Mouse (Mus musculus): ENCODE measurements around the gene Acadm. TPM values are rescaled to one million over a fixed set of nuclear protein-coding genes. Genes with fewer than 3 reads are reported as not detected.

Acadm gene
- total RNA-seq, 2 experiments from 2014 or later, result 242 to 298 TPM

DNA sequence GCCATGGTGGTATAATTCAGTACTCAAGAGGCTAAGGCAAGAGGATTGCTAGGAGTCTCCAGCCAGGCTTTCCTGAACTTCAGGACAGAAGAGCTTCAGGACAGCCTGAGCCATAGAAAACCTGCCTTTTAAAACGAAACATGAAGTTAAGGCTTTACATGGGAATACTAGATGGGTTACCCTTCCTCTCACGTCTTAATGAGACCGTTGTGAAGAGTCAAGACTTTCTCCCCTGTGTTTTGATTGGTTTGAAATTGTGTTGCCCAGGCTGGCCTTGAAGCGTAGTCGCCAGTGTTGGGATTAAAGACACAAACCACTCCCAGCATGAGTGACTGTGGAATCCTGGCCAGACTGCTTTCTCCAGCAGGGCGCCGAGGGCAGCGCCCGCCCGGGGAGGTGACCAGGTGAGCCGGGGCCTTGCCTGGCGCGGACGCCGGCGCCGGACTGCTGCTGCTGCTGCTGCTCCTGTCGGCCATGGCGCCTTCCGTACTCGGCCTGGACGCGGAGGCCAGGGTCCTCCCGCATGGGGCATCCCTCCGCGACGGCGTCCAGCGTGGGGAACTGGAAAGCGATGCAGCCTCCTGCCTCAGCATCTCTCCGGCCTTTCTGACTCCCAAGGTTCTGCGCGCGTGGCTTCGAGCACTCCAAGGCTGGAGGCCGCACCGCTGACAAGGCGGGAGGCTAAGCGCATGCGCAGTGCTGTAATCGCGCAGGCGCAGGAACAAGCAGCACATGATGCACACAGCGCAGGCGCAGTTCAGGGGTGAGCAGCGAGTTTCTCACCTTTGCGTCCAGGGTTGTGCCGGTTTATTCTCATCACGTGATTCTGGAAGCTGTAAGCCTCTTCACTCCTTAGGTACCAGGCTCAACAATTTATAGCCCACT lies 38.9 kb downstream of the Acadm start:
- DNase-seq (ENCODE audit: low spot score in 2 of 2), result peak in 1 of 2 experiments; percentile 17

DNA sequence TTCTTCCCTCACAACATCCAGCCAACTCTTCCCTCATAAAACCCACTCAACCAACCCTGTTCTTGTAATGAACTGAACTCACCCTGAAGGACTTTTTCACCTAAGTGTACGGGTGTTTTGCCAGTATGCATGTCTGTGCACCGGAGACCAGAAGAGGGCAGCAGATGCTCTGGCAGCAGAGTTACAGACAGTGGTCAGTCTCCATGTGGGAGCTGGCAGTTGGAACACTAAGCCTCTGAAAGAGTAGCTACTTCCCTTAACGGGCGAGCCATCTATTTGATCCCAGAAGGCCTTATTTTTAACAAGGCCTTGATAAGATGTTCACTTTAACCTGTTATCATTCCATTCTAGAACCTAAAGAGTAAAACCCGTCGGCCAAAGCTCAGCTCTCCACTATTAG lies 39.8 kb downstream of the Acadm start:
- DNase-seq (ENCODE audit: low spot score in 2 of 2), result peak in 1 of 2 experiments; percentile 21

DNA sequence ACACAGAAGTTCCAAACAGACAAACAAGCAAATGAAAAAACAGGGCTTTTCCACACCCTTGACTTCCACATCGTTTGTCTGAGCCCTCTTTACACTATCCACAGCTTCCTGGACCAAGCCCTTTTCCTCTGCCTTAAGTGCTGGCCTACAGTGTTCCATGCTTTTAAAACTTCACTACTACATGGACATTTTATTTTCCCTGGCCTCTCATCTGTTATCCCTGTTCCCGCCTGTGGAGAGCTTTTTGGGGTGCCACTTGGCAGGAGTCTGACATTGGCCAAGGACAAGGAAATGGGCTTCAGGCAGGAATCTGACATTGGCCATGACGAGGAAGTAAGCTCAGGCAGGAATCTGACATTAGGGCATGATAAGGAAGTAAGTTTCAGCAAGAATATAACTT lies 41.8 kb downstream of the Acadm start:
- no peak for DNase-seq (ENCODE audit: low spot score in 2 of 2)

DNA sequence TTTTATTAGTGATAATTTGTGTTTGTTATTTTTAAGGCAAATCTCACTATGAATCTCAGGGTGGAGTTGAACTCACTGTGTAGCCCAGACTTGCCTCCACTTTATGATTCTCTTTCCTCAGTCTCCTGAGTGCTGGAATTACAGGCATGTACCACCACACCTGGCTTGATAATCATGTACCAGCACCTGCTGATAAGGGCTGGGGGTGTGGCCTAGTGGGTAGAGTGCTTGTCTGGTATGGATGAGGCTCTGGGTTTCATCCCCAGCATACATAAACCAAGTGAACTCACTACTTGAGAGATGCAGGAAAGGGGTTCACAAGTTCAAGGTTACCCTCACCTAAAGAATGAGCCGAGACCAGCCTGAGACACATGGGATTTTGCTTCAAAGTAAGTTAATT lies 42.5 kb downstream of the Acadm start:
- no peak for DNase-seq (ENCODE audit: low spot score in 2 of 2)

DNA sequence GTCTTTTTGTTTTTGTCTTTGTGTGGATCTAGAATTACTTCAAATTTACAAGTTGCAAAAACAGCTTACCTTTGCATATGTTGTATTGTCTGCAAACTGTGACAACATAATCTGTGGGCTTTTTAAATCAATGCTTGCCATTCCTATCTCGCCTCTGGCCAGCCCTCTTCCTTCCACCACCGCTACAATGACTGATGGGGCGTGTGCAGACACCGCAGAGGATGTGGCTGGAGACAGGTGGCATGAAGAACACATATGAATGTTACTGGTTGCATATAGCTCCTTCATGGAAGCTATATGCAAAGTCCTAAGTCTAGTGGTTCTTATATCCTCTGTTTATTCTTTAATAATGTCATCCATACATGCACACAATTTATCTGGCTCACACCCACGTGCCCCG lies 47.2 kb downstream of the Acadm start:
- no peak for DNase-seq (ENCODE audit: low spot score in 2 of 2)

DNA sequence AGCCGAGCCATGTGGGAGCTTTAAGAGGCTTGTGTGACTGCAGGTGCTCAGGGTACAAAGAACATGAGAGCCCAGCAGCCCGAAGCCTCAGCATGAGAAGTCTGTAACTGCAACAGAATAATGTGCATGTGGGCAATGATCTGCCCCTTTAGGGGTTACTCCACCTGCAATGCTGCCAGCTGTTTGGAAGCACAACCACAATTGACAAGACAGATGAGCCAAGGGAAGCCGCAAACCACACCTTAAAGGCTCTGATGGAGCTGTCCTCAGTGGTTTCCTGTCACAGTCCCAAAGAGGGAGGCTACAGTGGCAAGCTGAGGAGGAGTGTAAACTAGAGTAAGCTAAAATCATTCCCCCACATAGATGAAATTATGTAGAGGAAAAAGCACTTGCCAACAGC lies 49.0 kb downstream of the Acadm start:
- DNase-seq (ENCODE audit: low spot score in 2 of 2), result no peak

DNA sequence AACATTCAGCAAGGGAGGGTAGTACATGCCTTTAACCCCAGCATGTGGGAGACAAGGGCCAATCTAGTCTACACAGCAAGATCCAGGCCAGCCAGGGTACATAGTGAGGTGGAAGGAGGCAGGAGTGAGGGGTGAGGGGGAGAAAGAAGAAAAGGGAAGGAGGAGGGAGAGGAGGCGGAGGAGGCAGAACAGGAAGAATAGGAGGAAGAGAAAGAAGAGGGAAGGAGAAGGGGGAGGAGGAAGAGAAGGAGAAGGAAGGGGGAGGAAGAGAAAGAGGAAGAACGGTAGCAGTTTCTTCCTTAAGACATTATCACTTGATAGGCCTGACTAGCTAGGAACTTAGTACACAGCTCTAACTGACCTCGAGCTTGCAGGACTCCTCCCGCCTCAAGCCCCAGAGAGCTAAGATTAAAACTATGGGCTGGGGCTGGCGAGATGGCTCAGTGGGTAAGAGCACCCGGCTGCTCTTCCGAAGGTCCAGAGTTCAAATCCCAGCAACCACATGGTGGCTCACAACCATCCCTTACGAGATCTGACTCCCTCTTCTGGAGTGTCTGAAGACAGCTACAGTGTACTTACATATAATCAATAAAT lies 55.1 kb downstream of the Acadm start:
- no peak for DNase-seq (ENCODE audit: low spot score in 2 of 2)

DNA sequence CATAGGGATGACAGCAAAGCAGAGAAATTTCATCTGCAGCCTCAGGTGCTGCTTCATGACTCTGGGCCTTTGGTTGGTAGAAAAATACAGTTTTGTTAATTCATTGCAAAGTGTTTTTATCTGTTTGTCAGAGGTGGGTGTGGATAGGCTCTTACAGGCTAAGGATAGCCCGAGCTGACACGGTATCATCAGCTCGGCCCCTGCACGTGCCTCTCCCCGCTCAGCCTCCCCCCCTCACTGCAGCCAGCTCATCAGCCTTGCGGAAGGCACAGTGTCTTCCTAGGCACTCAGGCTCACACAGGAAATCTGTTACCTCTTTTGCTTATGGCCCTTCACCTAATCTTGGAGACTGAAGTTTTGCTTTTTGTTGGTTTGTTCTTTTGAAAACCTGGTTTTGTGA lies 56.3 kb downstream of the Acadm start:
- DNase-seq (ENCODE audit: low spot score in 2 of 2), result no peak

DNA sequence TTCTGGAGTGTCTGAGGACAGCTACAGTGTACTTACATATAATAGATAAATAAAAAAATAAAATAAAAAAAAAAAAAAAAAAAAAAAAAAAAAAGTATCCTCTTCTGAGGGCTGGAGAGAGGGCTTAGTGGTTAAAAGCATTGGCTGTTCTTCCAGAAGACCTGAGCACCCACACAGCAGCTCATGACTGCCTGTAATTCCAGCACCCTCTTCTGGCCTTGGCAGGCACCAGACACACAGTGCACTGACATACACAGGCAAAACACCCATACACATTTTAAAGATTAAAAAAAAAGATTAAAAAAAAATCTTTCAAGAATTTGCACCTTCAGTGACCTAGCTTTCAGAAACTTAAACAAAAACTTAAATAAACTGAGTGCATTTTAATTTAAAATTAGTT lies 58.1 kb downstream of the Acadm start:
- no peak for DNase-seq (ENCODE audit: low spot score in 2 of 2)

Other genes with a start within 250 kb of the Acadm start
- 10 to 100 TPM; 10.5 to 10.6 TPM for gene St6galnac3, start 219.5 kb downstream of the Acadm start, total RNA-seq (2021)
- not detected for gene Asb17, start 100.4 kb downstream of the Acadm start, total RNA-seq (2021)
- gene Msh4, start 38.5 kb downstream of the Acadm start, total RNA-seq (2021), result under 1 TPM; 0.17 to 0.21 TPM
- gene Rabggtb, start 31.6 kb downstream of the Acadm start, total RNA-seq (2021), result 10 to 100 TPM; 63.4 to 74.3 TPM
- gene Slc44a5, start 28.8 kb upstream of the Acadm start, total RNA-seq (2021), result 1 to 10 TPM; 2.8 to 3.0 TPM

Data from gastrocnemius, postnatal 4 days (tissue).